Mouse (Mus musculus) 416B (cell line): ENCODE data around the gene Dio3.

Source experiments
- DNase-seq: peaks from one replicate; pipeline ENCODE4 v3.0.0; 2011; ENCODE audit warnings: low read depth

Dio3 gene

DNA sequence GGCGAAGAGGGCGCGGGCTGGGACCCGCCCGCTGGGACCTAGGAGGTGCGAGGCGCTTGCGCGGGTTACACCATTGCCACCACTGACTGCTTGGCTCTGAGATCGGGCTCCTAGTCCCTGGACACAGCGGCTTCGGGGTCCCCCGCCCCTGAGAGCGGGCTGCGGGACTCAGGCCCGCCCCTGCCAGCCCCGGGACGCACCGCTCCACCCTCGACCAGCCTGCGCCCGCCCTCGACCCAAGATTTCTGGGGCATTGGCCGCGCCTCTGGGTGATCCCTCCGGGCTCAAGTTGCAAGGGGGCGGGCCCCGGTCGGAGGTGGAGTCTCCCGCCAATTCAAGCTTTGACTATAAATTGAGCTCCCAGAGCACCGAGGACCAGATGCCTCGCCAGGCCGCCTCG, at the start of gene Dio3:
Dio3 (plus strand) TSS at position 216 of the 400 bp plus-strand sequence.
- no peak for DNase-seq

DNA sequence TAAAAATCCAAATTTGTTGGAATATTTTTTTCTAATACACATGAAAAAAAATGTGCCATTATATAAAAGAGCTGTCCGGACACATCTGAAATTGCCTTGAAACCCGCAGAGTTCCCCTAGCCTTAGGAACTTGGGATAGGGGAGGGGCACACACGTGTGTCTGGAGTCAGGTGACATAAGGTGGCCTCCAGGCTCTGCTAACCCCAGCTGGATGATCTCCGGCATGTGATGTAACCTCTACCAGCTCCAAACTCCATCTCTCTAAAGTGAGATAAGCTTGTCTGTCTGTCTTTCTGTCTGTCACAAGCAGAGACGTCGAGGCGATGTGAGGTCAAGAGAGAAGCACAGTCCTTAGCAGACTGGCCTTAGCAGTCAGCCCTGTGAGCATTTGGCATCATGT, 48.6 kb upstream of the Dio3 start:
- DNase-seq: no peak

DNA sequence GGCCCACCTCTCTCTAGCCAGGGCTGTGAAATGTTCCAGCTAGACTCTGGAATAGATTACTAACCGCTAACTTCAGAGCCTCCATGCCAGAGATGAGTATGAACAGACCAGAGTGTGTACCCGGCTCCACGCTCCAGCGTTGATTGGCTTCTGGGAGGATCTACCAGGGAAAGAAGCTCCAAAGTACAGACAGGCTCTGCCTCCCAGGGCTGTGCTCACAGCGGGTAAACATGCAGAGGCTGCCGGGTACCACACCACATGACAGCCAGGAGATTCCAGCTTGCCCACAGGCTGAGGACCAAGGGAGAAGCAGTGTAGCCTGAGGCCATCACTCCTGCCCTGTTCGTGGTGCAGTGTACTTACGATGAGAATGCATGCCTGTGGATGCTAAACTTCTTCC, 48.1 kb upstream of the Dio3 start:
- no peak for DNase-seq

DNA sequence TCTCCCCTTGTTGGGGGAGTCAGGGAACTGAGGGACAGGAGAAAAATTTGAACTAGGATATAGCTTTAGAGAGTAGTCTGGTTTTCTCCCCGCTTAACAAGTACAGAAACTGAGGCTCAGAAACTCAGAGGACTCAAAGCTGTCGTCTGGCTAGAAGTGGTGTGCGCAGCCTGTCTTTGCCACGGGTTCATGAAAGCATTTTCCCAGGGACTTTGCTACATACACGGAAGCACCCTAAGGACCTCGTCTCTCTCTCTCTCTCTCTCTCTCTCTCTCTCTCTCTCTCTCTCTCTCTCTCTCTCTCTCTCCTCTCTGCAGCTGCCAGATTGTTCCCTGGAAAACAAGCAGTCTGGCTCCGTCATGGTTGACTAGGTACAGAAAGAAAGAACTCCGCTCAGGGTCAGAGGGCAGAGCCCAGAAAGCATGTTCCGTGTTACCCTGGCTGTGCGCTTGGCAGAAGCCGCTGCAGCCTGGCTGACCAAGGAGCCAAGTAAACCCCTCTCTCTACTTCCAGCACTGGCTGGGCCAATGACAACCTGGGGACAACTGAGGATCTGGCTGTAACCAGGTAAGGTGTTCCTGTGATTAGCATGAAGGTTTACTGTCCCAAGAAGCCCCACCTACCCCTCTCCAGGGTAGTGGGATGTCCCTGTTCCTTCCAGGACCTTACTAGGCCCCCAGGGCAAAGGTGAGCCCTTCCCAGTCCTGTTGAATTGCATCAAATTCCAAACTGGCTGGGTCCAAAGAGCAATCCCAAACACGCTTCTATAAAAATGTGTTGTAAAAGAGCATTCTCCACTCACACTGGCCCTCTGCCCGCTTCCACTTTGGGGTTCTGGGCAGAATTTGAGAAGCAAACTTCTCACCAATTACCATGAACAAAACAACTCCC, 46.9 kb upstream of the Dio3 start:
- DNase-seq: no peak

DNA sequence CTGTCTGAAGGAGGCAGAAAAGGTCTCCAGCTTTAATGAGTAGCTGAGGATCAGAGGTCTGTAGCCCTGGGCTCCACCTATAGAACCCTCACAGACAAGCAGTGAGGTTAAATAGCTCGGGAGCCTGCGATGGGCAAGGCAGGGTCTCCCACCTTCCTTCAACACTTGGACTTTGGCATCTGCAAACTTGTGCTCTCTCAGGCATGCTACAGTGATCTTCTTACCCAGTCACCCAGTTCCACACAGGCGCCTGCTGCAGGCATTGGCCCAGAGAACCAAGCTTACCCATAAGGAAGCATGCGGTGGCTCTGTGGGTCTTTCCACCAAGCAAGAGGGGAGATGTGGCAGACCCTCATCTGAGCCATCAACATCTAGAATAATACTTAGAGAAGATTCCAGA, 43.0 kb upstream of the Dio3 start:
- no peak for DNase-seq

DNA sequence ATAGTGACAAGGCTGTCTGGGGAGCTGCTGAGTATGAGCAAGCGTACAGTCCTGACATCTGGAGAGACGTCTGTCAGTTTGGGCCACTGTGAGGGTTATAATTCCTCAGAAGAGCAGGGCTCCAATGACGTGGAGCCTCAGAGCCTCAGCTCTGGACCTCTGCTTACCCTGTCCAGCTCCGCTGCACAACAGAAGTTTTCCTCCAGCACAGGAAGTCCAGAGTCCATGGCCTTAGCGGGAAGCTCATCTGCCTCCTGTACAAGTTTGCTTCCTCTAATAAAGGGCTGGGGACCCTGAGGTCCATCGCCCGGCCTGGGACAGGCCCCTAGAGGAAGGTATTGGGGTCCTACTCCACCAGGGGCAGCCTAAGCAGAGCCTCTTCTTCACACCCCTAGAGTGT, 41.8 kb upstream of the Dio3 start:
- no peak for DNase-seq

DNA sequence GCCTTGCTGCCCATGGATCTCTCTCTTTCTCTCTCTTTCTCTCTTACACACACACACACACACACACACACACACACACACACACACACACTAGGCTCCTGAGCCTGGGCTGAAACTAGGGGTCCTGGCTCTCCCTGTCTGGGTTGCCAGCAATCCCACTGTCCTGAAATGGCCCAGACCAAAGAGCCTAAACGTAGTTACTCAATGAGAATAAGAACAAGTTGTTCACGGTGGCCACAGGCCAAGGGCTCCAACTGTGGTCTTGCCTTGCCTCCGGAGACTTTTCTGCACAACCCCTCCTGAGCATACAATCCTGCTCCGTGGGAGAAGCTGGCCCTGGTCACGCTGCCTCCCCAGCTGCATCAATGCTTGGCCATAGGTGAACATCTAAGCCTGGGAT, 39.5 kb upstream of the Dio3 start:
- no peak for DNase-seq

DNA sequence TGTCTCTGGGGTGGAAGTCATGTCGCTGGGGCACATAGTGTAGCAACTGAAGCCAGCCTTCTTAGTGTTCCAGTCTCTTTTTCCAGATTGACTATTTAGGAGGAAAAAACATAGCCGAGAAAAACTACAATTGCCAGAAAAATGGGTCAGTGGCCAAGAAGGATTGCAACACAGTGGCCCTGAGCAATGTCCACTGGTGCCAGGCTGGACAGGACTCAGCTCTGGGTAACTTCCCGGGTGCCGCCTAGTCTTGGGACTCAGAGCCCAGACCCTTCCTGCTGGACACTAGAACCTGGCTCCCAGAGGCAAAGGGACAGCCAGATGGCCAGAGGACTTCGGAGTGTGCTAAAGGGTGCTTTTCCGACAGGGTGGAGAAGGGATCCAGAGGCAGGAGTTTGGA, 34.3 kb upstream of the Dio3 start:
- DNase-seq: no peak

DNA sequence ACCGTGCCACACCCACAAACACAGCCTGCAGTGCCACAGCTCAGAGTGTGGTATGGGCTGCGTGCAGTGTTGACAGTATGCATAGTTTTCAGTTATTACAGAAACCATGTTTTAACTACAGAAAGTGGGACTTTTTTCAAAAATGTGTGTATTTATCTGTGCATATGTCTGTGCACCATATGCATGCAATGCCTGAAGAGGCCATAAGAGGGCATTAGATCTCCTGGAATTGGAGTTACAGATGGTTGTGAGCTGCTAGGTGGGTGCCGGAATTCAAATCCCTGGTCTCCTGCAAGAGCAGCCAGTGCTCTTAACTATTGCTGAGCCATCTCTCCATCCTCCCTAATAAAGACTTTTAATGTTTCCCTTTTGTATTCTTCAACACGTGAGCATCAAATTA, 33.4 kb upstream of the Dio3 start:
- no peak for DNase-seq

DNA sequence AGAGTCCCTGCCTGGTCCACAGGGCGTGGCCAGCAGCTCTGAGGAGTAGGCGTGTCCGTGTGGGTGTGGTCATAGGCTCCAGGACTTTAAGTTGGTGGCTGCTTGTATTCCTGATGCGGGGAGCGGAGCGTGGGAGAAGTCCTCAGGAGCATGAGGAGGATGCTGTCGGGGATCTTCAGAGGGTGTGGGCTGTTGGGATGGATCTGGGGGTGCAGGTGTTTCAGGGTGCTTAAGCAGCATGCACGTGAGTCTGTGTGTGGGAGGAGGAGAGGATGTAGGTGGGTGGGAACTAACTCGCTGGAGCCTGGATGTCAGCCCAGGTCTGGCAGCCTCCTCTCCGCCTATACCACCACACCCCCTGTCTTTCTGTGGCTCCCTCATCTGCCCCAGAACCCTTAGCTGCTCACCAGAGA, 26.7 kb upstream of the Dio3 start:
- DNase-seq: no peak

DNA sequence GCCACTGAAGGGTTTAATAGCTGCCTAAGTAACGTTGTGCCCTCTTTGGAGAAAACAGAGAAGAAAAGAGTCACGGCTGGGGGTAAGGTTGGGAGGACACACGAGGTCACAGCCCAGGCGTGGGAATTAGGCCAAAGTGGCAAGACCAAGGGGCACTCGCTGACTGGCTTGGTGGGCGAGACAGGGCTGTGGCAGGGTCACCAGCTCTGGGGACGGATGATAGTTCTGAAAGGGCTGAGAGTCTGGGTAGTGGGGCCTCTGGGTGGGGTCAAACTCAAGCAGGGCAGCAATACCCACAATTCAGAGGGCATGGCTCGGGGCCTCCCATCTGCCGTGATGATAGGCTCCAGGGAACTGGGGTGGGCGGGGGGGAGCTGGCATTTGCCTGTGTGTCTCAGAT, 23.1 kb upstream of the Dio3 start:
- no peak for DNase-seq

DNA sequence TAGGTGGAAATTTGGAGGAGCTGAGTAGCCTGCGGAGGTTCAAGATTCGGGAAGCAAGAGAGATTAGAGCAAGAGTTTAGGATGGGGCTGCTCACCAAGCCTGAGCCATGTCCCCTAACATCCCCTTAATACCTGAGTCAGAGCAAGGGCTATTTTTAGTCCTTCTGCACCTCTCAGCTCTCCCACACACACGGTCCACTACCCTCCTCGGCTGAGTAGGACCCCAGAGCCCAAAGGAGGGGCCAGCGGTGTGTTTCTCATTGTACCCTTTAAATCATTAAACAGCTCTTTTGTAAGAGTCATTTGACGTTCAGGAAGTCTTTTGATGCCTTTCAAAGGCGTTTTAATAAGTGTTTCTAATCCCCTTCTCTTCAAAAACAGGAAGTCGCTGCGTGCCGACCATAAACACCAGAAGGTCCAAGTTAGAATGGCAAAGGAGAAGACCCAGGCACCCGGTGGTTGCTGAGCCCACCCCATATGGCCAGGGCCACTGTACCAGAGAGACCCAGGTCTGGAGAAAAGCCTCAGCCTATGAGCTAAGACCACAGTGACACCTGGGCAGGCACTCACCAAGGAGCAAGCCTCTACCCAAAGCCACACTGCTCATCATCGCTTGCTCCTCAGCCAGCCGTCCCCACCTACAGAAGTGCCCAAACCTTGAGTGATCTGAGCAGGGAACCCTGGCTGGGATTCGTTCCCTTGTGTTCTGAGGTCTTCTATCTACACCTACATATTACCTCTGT, 22.2 kb upstream of the Dio3 start:
- no peak for DNase-seq

DNA sequence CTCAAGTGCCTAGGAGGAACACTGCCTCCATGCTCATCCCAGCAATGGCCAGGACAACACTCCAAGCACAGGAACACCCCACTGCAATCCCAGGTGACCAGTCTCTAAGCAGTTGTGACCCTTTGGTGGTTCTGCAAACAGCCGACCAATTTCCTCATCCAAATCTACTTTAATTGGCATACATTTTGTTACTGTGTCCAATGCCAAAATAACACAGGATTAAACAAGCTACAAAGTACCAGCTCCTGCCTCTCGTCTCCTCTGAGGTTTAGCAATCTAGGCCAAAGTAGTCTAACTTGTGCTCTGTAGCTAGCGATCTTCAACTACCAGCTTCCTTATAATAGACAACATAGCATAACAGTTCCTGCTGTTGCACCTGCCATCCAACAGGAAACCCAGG, 10.6 kb upstream of the Dio3 start:
- DNase-seq: no peak

DNA sequence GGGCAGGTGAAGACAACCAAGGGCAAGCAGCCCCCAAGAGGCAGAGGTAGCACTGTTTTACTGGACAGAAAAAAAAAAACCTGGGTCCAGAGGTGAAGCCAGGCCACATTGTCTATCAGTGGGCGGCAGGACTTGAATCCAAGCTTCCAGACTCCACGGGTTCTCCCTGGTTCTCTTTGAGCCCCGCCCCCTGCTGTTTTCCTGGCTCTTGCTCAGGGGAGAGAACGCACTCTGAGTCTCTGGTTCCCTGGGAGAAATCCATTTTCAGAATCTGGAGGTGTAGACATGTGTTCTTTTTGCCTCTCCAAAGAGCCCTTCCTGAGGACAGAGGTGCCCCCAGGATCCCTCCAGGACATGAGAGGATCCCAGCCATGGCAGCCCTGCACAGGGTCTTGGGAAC, 9.2 kb upstream of the Dio3 start:
- DNase-seq: no peak

DNA sequence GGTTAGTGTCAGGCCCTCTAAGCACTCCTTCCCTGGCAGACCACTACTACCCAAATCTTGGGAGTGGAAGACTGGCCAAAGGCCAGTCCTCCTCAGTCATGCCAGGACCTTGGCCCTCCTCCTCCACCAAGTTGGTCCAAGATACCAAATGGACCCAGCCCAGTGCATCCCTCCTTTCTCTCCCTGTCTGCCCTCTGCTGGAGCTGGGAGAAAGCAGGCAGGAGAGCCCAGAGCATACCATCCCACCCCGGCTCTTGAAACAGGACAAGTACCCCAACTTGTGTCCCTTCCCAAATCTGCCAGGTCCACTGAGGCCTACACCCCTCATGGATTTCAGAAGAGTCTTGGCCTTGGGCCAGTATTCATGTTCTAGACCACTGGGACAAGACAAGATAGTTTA, 2.8 kb upstream of the Dio3 start:
- no peak for DNase-seq

DNA sequence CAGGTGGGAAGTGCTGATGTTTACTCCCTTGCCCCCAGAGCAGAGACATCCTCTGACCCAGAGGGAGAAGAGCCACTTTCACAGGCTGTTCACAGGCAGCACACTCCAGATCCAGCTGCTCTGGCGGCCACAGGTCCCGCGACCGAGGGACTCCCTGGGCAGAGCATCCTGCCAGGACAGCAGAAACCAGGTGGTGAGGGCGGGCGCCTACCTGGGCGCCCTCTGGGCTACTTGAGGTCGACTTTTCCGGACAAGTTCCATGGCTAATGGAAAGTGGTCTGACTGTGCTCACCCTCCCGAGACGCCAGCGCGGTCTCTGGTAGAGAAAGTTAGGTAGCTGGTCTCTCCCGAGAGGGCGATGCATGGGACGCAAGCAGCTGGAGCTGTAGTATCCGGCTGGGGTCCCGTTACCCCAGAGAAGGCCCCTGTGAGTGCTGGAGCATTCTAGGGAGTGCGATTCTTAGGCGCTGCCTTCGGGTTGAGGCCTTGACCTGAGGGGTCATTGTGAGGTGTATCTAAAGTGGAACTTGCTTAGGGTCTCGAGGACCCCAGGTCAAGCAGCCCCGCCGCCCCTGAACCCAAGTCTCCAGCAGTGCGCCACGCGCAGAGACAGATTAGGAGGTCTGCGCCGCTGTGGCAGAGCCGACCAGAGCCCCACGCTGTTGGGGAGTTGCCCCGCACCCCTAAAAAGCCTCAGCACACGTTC, 1.5 kb upstream of the Dio3 start:
- DNase-seq: no peak

DNA sequence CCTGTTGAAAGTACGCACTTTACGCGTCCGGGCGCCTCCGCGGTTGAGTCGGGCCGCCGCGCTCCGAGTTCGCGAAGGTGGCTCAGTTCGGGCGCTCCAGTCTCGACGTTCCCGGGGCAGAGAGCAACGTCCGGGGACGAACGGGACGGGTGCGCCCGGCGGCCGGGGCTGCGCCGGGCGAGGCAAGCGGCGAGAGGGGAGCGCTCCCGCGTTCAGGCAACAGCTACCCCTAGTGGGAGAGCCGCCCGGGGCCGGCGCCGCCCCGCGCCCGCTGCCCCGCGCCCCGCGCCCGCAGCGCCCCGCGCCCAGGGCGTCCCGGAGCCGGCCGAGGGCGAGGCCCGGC, 932 bp upstream of the Dio3 start:
- no peak for DNase-seq

DNA sequence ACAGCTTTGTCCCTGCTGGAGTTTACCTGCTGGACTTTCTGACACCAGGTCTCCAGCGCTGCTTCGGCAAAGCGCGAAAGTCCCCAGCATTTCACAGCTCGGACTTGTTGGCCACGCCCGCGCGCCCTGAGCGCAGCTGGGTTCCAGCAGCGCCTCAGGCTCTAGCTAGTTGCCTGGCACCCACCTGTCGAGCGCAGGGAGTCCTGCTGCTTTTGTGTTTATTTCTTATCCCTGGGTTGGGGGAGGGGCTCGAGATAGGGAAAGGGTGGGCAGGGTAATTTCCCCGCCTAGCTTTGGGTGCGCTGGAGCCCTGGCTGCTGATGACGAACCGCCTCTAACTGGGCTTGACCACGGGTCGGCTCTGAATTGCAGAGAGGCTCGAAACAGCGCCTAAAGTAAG, 1.5 kb downstream of the Dio3 start:
- no peak for DNase-seq

DNA sequence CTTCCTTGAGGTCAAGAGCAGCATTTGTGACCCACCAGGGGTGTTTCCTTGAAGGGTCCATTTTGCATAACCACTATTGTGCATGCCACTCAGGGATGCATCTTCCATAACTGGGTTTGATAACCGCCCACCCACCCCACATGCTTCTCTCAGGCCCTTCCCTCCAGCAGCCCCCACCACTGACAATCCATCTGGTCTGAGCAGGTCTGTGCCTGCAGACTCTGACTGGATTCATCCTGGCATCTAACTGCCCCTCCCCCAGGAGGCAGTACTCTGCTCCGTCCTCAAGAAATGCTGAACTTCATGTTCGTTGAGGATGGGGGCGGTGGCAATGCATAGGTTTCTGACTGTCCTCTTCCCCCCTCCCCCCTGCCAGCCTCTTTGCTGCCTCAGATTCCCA, 4.9 kb downstream of the Dio3 start:
- no peak for DNase-seq

DNA sequence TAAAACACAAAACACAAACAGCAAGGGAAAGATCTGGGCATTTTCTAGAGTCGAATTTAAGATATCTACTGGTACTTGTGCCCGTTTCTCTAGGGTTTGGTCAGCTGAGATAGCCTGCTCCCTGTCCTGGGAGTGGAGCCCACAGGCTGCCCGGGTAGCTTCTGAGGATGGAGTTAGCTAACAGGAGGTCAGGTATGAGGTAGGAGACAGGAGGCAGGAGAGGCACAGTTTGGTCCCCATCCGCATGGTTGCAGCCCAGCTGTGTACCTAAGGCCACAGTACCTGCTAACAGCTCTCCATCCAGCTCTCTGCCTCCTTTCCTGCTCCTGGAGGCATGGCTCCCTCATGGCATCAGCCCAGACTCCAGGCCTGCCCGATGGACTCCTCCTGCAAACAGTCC, 13.9 kb downstream of the Dio3 start:
- DNase-seq: no peak

DNA sequence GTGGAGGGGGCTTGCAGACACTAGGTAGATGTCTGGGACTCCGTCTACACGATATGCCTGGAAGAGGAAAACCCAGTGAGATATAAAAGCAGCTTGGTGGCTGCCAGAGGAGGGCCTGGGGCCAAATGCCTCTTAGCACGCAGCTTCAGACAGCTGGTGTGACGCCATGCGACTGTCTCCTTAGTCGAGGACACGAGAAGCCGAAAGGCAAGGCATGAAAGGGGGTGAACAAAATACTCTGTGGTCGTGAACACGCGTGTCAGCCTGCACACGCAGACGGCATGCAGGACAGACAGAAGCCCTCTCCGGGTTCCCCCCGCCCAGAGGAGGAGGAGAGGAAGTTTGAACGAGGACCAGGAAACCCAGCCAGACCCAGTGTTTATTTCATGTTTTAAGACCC, 16.0 kb downstream of the Dio3 start:
- no peak for DNase-seq

DNA sequence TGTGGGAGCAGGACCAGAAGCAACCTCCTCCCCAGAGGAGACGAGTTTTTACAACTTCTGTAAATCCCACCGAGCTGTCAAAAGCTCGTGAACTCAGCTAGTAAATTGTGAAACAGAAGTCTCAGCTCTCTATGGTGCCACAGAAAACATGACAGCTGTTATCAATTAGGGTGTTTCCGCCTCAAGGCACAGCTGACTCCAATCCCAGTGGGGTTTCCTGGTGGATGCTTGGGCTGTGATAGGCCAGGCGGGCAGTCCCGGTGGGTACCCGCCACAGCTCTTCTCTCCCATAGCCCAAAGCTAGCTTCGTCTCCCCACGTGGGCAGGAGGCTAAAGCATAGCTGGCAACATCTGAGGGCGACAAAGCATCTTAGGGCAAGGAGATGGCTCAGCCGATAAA, 19.8 kb downstream of the Dio3 start:
- DNase-seq: no peak

DNA sequence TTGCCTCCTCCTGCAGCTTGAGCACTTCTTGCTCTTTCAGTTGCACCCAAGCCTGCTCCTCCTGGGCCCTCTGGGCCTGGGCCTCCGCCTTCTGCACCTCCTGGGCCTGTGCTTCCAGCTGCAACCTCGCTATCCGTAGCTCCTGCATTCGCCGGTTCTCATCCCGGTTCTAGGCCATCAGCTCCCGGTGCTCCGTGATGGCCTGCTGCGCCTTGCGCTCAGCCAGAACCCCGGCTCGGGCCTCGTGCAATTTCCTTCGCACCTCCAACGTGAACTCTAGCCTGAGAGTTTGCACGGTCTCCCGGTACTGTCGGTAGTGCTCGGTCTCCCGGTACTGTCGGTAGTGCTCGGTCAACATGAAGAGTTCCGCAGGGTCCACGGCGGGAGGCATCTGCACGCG, 40.8 kb downstream of the Dio3 start:
- DNase-seq: no peak
